Mouse (Mus musculus): Measurements from ENCODE around the gene Rspo4. TPM values are rescaled to one million over a fixed set of nuclear protein-coding genes. Genes with fewer than 3 reads are reported as not detected.
A peak's percentile ranks its signal among the peaks of the same experiment; 100 is the strongest.

Gene Rspo4
- polyA plus RNA-seq (2015; fragmentation: Nextera tagmentation; extraction: Ambion mirVana), result 0.15 TPM in 1 of 2 replicates, not detected in the other

DNA sequence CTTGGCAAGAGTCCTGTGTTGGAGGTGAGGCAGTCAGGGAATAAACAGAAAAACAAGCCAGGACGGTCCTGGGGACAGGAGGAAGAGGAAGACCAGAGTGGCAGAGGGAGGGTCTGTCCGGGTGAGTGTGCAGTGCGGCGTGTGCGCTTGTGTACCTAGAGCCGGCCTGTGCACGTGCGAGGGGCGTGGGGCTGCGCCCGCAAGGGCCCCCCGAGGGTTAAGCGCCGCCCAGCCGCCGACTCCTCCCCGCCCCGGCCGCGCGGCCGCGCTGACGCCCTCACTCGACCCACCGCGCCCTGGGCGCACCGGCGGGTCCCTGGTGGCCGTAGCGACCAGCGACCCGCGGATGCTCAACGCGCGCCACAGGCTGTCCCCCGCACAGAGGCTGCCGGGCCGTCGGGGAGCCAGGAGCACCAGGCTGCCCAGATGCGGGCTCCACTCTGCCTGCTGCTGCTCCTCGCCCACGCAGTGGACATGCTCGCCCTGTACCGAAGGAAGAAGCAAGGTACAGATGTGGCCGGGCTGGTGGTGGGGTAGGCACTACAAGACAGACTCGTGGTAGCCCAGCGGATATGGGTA lies at the start of gene Rspo4:
Gene Rspo4 (plus strand): TSS at position 280 of the 579 bp plus-strand sequence.
- 1% methylated on average over 50 of the region's 50 CpGs for WGBS
- ATAC-seq (replicated peaks; ENCODE audit: insufficient number of reproducible peaks, insufficient read depth, low FRiP score, low read depth), result no peak
- no peak within 1 kb of the TSS for H3K9ac ChIP-seq

GRCm38 (mm10) chr2:151815586-151815985 lies 27.1 kb upstream of the Rspo4 start:
- Histone ChIP-seq H3K4me1 (replicated peaks) (no peaks in the 10 kb centered on the region), H3K27ac (no peak overlapping the region), H3K9me3 (replicated peaks) (no peaks in the 10 kb centered on the region), H3K9ac (no peak overlapping the region), H3K36me3 (no peaks in the 10 kb centered on the region), H3K4me2 (no peak overlapping the region), H3K4me3 (no peak overlapping the region), H3K27me3 (peaks cover 8% of the 10 kb centered on the region; the same call in 1 of the 2 replicates)
- ATAC-seq (replicated peaks; ENCODE audit: insufficient number of reproducible peaks, insufficient read depth, low FRiP score, low read depth), result no peak
- 69% methylated on average over 4 of the region's 4 CpGs for WGBS

More for the DNA sequence above, at the start of gene Rspo4:
- no peaks in the 10 kb centered on the region for H3K9me3 ChIP-seq (replicated peaks)
- peak within 1 kb of the TSS; percentile 73 for H3K4me2 ChIP-seq
- H3K4me3 ChIP-seq, result peak within 1 kb of the TSS; percentile 46
- peaks cover 9% of the 10 kb centered on the region for H3K4me1 ChIP-seq (replicated peaks)
- peaks cover 54% of the 10 kb centered on the region for H3K27me3 ChIP-seq
- H3K27ac ChIP-seq, result no peak within 1 kb of the TSS
- H3K36me3 ChIP-seq, result no peaks in the 10 kb centered on the region

DNA sequence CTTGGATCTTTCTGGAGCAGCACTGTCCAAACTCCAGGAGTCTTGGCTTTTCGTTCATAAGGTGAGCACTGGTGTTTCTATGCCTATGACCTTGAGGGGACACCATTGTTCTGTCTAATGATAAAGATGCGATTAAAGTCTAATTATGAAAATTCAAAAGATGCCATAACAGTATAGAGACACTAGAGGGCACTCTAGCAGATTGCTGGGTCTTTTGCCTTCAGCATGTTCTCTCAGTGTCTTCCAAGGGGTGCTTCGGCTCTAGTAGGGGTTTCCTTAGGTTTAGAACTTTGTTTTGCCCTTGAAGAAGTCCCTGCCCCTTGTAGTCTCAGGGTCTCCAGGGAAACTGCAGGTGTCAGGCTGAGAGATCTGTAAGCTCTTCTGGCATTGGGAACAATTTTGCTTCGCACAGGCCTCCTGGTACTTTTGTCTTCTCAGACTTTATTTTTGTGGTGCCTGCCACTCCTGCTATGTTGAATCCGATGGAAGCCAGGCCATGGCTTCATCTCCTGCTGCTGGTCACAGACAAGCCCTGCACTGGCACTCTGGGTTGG lies 19.6 kb downstream of the Rspo4 start:
- H3K4me2 ChIP-seq, result no peak overlapping the region
- 50% methylated on average over 5 of the region's 5 CpGs for WGBS
- peaks cover 12% of the 10 kb centered on the region for H3K27me3 ChIP-seq
- H3K36me3 ChIP-seq, result no peaks in the 10 kb centered on the region
- no peak overlapping the region for H3K4me3 ChIP-seq
- H3K4me1 ChIP-seq (replicated peaks), result no peaks in the 10 kb centered on the region
- ATAC-seq (replicated peaks; ENCODE audit: insufficient number of reproducible peaks, insufficient read depth, low FRiP score, low read depth), result no peak
- H3K27ac ChIP-seq, result no peak overlapping the region
- H3K9me3 ChIP-seq (replicated peaks), result no peaks in the 10 kb centered on the region
- H3K9ac ChIP-seq, result no peak overlapping the region

DNA sequence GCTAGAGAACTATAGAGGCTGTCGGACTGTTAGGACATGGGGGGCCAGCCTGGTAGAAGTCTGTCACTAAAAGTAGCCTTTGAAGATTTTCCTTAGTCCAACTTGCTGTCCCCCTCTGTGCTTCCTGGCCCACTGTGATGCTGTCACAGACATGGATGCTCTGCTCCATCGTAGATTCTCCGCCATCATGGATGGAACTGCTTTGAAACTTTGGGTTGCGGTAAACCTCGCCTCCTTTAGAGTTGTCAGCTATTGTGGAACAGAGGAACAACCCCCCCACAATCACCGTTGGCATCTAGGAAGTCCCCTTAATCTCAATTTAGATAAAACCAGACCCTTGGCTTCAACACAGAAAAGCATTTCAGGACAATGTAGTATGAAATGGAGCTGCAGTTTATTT lies 22.2 kb downstream of the Rspo4 start:
- H3K27ac ChIP-seq, result no peak overlapping the region
- ATAC-seq (replicated peaks; ENCODE audit: insufficient number of reproducible peaks, insufficient read depth, low FRiP score, low read depth), result no peak
- H3K4me1 ChIP-seq (replicated peaks), result no peaks in the 10 kb centered on the region
- H3K27me3 ChIP-seq, result peaks cover 20% of the 10 kb centered on the region
- H3K9ac ChIP-seq, result no peak overlapping the region
- H3K4me2 ChIP-seq, result no peak overlapping the region
- H3K4me3 ChIP-seq, result no peak overlapping the region
- WGBS, result 76% methylated on average over 6 of the region's 6 CpGs
- no peaks in the 10 kb centered on the region for H3K9me3 ChIP-seq (replicated peaks)
- no peaks in the 10 kb centered on the region for H3K36me3 ChIP-seq

GRCm38 (mm10) chr2:151866487-151866886 lies 23.8 kb downstream of the Rspo4 start:
- Histone ChIP-seq H3K4me3 (no peak overlapping the region), H3K27me3 (peaks cover 17% of the 10 kb centered on the region), H3K36me3 (no peaks in the 10 kb centered on the region), H3K4me1 (replicated peaks) (no peaks in the 10 kb centered on the region), H3K9ac (no peak overlapping the region), H3K27ac (no peak overlapping the region), H3K4me2 (no peak overlapping the region), H3K9me3 (replicated peaks) (no peaks in the 10 kb centered on the region)
- WGBS, result 30% methylated on average over 4 of the region's 4 CpGs
- ATAC-seq (replicated peaks; ENCODE audit: insufficient number of reproducible peaks, insufficient read depth, low FRiP score, low read depth), result no peak; the same call in 1 of the 2 replicates

- Histone ChIP-seq H3K9me3 (replicated peaks) (no peaks in the 10 kb centered on the region), H3K36me3 (no peaks in the 10 kb centered on the region), H3K27me3 (peaks cover 29% of the 10 kb centered on the region), H3K4me1 (replicated peaks) (no peaks in the 10 kb centered on the region), H3K9ac (no peak overlapping the region), H3K27ac (no peak overlapping the region), H3K4me3 (no peak overlapping the region), H3K4me2 (no peak overlapping the region)
- ATAC-seq (replicated peaks; ENCODE audit: insufficient number of reproducible peaks, insufficient read depth, low FRiP score, low read depth), result no peak
- 73% methylated on average over 8 of the region's 8 CpGs for WGBS
These were observed 25.5 kb downstream of the Rspo4 start for GRCm38 (mm10) chr2:151868196-151868595.

- Histone ChIP-seq H3K4me1 (replicated peaks) (no peaks in the 10 kb centered on the region), H3K4me2 (no peak overlapping the region), H3K4me3 (no peak overlapping the region), H3K36me3 (no peaks in the 10 kb centered on the region), H3K27me3 (peaks cover 29% of the 10 kb centered on the region), H3K9ac (no peak overlapping the region), H3K9me3 (replicated peaks) (no peaks in the 10 kb centered on the region), H3K27ac (no peak overlapping the region)
- ATAC-seq (replicated peaks; ENCODE audit: insufficient number of reproducible peaks, insufficient read depth, low FRiP score, low read depth), result no peak
These were observed 31.8 kb downstream of the Rspo4 start for GRCm38 (mm10) chr2:151874551-151874950.

DNA sequence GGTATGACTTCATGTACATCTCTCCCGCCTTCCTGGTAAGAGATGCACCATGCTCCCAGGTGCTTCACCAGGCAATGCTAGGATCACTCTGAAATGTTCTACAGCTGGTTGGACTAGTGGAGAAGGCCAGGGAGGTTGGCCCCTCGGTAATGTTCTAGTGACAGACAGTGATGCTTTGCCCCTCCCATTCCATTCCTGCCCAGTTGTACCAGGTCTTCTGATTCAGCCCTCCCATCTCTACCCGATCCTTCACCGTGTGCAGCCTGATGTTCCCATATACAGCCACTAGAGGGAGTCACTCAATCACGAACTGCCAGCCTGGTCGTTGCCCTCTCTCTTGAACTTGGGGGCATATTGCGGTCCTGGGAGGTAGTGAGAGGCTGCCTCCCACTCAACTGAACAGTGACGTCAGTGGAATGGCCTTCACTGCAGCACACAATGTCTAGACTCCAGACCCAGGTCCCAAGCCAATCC lies 33.3 kb downstream of the Rspo4 start:
- H3K4me1 ChIP-seq (replicated peaks), result no peaks in the 10 kb centered on the region
- H3K9me3 ChIP-seq (replicated peaks), result no peaks in the 10 kb centered on the region
- H3K9ac ChIP-seq, result no peak overlapping the region
- WGBS, result 14% methylated on average over 8 of the region's 8 CpGs
- H3K27me3 ChIP-seq, result peaks cover 29% of the 10 kb centered on the region
- H3K36me3 ChIP-seq, result no peaks in the 10 kb centered on the region
- no peak overlapping the region for H3K27ac ChIP-seq
- no peak overlapping the region for H3K4me3 ChIP-seq
- H3K4me2 ChIP-seq, result no peak overlapping the region
- ATAC-seq (replicated peaks; ENCODE audit: insufficient number of reproducible peaks, insufficient read depth, low FRiP score, low read depth), result 0 out of 2 replicates have a peak, but pooled peaks have one; percentile 40

DNA sequence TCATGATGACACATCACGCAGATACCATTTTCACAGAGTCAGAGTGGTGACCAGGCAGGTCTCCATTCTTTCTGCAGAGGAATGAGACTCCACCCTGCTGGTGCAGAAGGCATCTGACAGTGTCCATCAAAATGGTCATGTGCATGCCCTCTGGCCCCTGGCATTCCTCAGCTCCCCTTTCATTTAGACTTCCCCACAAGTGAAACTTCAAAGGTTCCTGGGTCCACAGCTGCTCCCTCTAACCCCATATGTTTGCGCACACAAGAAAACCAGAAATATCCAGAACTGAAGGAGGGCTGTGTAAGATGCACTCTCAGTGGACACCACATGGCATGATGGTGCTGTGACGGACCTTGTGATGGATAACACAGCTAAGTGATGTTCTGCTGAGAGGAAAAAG lies 35.9 kb downstream of the Rspo4 start:
- Histone ChIP-seq H3K27me3 (peaks cover 12% of the 10 kb centered on the region; the same call in 1 of the 2 replicates), H3K36me3 (no peaks in the 10 kb centered on the region), H3K9me3 (replicated peaks) (no peaks in the 10 kb centered on the region), H3K4me1 (replicated peaks) (no peaks in the 10 kb centered on the region), H3K27ac (no peak overlapping the region), H3K9ac (no peak overlapping the region), H3K4me2 (no peak overlapping the region), H3K4me3 (no peak overlapping the region)
- ATAC-seq (replicated peaks; ENCODE audit: insufficient number of reproducible peaks, insufficient read depth, low FRiP score, low read depth), result no peak
- WGBS, result 77% methylated on average over 3 of the region's 3 CpGs

- H3K4me2 ChIP-seq, result no peak overlapping the region
- no peaks in the 10 kb centered on the region for H3K36me3 ChIP-seq
- H3K9me3 ChIP-seq (replicated peaks), result no peaks in the 10 kb centered on the region
- no peak for ATAC-seq (replicated peaks; ENCODE audit: insufficient number of reproducible peaks, insufficient read depth, low FRiP score, low read depth)
- H3K27ac ChIP-seq, result no peak overlapping the region
- H3K4me3 ChIP-seq, result no peak overlapping the region
- 55% methylated on average over 2 of the region's 2 CpGs for WGBS
- no peaks in the 10 kb centered on the region for H3K4me1 ChIP-seq (replicated peaks)
- no peak overlapping the region for H3K9ac ChIP-seq
- peaks cover 12% of the 10 kb centered on the region; the same call in 1 of the 2 replicates for H3K27me3 ChIP-seq
These were observed 37.0 kb downstream of the Rspo4 start for GRCm38 (mm10) chr2:151879760-151880159.

DNA sequence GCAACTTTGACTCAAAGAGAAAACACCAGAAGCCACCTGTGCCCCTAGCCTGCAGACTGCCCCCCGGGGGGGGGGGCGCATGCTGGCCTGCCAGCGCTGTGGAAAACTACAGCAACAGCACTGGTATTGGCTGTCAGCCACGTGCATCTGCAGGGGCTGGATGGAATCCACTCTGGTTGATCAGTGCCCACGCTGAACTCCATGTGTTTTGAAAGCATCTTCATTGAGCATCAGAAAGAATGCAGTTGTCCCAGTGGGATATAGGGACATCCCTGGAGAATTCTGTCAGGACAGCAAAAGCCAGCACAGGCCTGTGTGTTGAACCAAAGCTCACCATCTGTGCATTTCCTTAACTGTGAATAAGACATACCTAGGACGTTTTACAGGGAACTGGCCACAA lies 48.3 kb downstream of the Rspo4 start:
- H3K4me1 ChIP-seq (replicated peaks), result no peaks in the 10 kb centered on the region
- 54% methylated on average over 6 of the region's 6 CpGs for WGBS
- H3K4me3 ChIP-seq, result no peak overlapping the region
- H3K4me2 ChIP-seq, result no peak overlapping the region
- H3K9ac ChIP-seq, result no peak overlapping the region
- H3K36me3 ChIP-seq, result no peaks in the 10 kb centered on the region
- H3K27ac ChIP-seq, result no peak overlapping the region
- no peaks in the 10 kb centered on the region for H3K9me3 ChIP-seq (replicated peaks)
- H3K27me3 ChIP-seq, result no peaks in the 10 kb centered on the region
- no peak for ATAC-seq (replicated peaks; ENCODE audit: insufficient number of reproducible peaks, insufficient read depth, low FRiP score, low read depth)

All from heart, embryonic 15.5 days (tissue).